Mouse (Mus musculus) lung, postnatal 0 days (tissue): ENCODE results near the gene Dgkb.

Experiments used
- CTCF ChIP-seq: IDR thresholded peaks from 2 replicates; pipeline ENCODE4 v1.5.1; 2016; ENCODE audit warnings: antibody characterized with exemption, mild to moderate bottlenecking
- EP300 ChIP-seq: IDR thresholded peaks from 2 replicates; pipeline ENCODE4 v1.6.1; 2016; ENCODE audit warnings: antibody characterized with exemption, mild to moderate bottlenecking, control low read depth

- TF ChIP-seq EP300 (no peak), CTCF (peak; percentile 60)
These were observed 306.0 kb downstream of the Dgkb start for GRCm38 (mm10) chr12:38123524-38123923.
